Mouse (Mus musculus) midbrain, embryonic 11.5 days (tissue): ENCODE results near the gene Actrt2. TPM values are rescaled to one million over a fixed set of nuclear protein-coding genes. Genes with fewer than 3 reads are reported as not detected.

ENCODE experiments used
- ATAC-seq: fragments of 200-750 bp; cut with Nextera tagmentation; 2 replicates; pipeline ENCODE4 v1.8.0; 2017; ENCODE audit warnings: moderate TSS enrichment, moderate library complexity; ENCODE audit not compliant: low FRiP score
- DNase-seq: peaks from one replicate; pipeline ENCODE4 v3.0.0; 2015; ENCODE audit warnings: low spot score; ENCODE audit errors: missing footprints
- H3K27ac ChIP-seq: fragments of 300-500 bp; sonication (generic); 2 replicates; pipeline ENCODE4 v1.5.1; 2014; ENCODE audit warnings: low read depth, low read length
- H3K27me3 ChIP-seq: fragments of 300-500 bp; sonication (generic); 2 replicates; pipeline ENCODE4 v1.6.1; 2014; ENCODE audit warnings: mild to moderate bottlenecking, low read length, moderate library complexity, mixed read lengths; ENCODE audit not compliant: control insufficient read depth, insufficient read depth
- H3K36me3 ChIP-seq: fragments of 300-500 bp; sonication (generic); 2 replicates; pipeline ENCODE4 v1.6.1; 2014; ENCODE audit warnings: mild to moderate bottlenecking, low read length, moderate library complexity, mixed read lengths; ENCODE audit not compliant: control insufficient read depth, insufficient read depth
- H3K4me1 ChIP-seq: fragments of 300-500 bp; sonication (generic); 2 replicates; pipeline ENCODE4 v1.6.1; 2014; ENCODE audit warnings: low read length; ENCODE audit not compliant: control insufficient read depth, insufficient read depth
- H3K4me2 ChIP-seq: fragments of 300-500 bp; sonication (generic); 2 replicates; pipeline ENCODE4 v1.6.1; 2014; ENCODE audit warnings: mild to moderate bottlenecking, moderate library complexity
- H3K4me3 ChIP-seq: fragments of 300-500 bp; sonication (generic); 2 replicates; pipeline ENCODE4 v1.5.1; 2014; ENCODE audit warnings: low read depth, low read length
- H3K9ac ChIP-seq: fragments of 300-500 bp; sonication (generic); 2 replicates; pipeline ENCODE4 v1.6.1; 2014; ENCODE audit warnings: low read length
- H3K9me3 ChIP-seq: fragments of 300-500 bp; sonication (generic); 2 replicates; pipeline ENCODE4 v1.6.1; 2016; ENCODE audit warnings: low read length; ENCODE audit not compliant: control insufficient read depth
- WGBS: fragments of 180-500 bp; shearing (Covaris S2); extraction: QIAGEN DNeasy Blood & Tissue Kit; methylation state at CpG from one replicate; pipeline ENCODE4 v1.1.7; 2014; 5-methylcytosine and 5-hydroxymethylcytosine counted together
- polyA plus RNA-seq: library from polyadenylated mRNA; unstranded; fragments of >200 nt; fragmentation: Nextera tagmentation; extraction: Ambion mirVana; gene quantifications from 2 replicates; pipeline ENCODE4 v1.2.1, GENCODE M21; 2014

Actrt2 gene
- polyA plus RNA-seq, 1 experiment from 2014 or later: not detected

DNA sequence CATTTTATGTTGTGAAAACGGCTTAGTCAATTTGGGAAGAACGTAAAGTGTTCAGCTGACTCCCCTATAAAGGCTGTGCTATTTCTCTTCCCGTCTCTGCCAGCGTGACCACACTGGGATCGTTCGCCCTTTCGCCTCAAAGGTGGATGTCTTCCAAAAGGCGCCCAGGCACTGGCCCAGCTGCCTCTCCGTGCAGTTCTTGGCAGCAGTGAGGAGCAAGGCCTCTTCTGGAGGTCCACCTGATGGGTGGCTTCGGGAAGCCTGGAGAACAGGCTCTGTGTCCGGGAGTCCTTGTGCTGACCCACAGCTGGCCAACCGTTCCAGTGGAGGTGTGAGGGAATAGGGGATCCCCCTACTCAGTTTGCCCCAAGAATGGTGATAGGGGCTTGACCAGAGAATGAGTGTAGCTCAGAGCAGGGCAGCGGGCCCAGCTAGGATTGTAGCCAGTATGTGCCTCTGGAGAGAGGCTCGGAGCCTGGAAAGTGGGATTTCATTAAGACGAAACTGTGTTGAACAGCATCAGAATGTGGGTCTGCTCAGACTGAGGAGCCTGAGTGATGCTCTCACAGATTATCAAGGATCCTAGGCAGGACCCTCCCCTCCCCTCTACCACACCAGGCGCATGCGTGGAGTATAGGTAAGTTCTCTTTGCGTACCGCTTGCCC, 18.5 kb downstream of the Actrt2 start:
- H3K9me3 ChIP-seq: no peaks in the 10 kb centered on the region; the same call in 1 of the 2 replicates
- no peak overlapping the region for H3K27ac ChIP-seq
- 82% methylated on average over 19 of the region's 19 CpGs for WGBS
- no peak overlapping the region for H3K4me2 ChIP-seq
- no peaks in the 10 kb centered on the region for H3K36me3 ChIP-seq
- ATAC-seq (no peak), DNase-seq (no peak)
- peaks cover 6% of the 10 kb centered on the region; the same call in 1 of the 2 replicates for H3K4me1 ChIP-seq
- H3K9ac ChIP-seq: no peak overlapping the region
- H3K27me3 ChIP-seq: peaks cover 12% of the 10 kb centered on the region
- H3K4me3 ChIP-seq: no peak overlapping the region

DNA sequence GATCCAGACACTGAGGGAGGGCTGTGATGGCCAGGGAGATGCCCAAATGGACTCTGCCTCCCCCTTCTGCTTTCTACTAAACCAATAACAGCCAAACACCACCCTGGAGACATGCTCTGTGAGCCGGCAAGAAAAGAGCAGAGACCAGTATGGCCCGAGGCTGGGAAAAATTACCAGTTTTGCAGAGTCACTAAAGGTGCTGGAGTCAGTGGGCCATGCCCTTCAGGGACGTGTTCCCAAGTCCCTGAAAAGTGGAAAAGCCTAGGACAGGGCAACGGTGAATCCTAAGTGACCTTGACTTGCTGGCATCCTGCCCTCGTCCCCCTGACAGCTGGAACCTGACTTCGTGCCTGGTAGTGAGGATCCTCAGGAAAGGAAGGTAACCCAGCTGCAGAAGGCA, 25.2 kb downstream of the Actrt2 start:
- Histone ChIP-seq H3K9ac (no peak overlapping the region), H3K4me2 (no peak overlapping the region), H3K27me3 (peaks cover 75% of the 10 kb centered on the region), H3K27ac (no peak overlapping the region), H3K4me3 (no peak overlapping the region), H3K4me1 (peaks cover 10% of the 10 kb centered on the region), H3K36me3 (no peaks in the 10 kb centered on the region), H3K9me3 (no peaks in the 10 kb centered on the region; the same call in 1 of the 2 replicates)
- 2% methylated on average over 6 of the region's 6 CpGs for WGBS
- DNase-seq (peak; percentile 93), ATAC-seq (no peak)

DNA sequence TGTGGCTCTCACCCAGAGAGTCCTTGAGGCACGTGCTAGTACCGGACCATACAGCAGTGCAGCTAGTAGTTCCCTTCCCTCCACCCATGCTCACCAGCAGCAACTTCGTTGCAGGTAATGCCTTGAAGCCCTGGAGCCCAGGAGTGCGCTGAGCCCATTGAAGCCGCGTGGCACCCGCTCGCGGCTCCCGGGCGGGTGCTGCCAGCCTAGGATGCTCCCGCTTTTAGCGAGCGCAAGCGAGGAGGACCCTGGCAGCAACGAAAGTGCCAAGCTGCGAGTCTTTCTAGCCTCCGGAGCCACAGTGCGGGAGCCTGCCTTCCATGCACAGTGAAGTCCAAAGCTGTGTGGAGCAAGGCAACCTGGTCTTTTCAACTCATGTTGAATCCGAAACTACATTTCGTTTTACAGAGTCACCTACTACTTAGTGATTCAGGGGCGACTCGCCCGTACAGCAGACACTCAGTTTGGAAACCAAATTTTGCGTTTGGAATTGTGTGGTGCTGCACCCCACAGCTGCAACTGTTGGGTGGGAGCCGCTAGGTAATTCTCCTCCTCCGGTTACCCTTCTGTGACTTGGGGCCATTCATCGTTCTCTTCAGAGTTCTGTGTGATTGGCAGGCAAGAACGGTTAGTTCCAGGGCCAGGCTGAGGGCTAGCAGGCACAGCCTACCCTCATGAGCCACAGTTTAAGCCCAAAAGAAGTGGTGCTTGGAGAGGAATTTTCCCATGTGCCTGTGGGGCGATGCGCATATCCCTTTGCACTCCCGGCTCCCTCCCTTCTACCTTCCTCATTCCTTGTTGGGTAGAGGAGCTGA, 26.2 kb downstream of the Actrt2 start:
- Histone ChIP-seq H3K36me3 (no peaks in the 10 kb centered on the region), H3K4me2 (no peak overlapping the region), H3K4me3 (no peak overlapping the region), H3K27me3 (peaks cover 85% of the 10 kb centered on the region), H3K4me1 (peaks cover 18% of the 10 kb centered on the region), H3K9ac (no peak overlapping the region), H3K9me3 (no peaks in the 10 kb centered on the region), H3K27ac (no peak overlapping the region)
- ATAC-seq (no peak), DNase-seq (peak; percentile 95)
- whole genome bisulfite sequencing: 1% methylated on average over 32 of the region's 32 CpGs

DNA sequence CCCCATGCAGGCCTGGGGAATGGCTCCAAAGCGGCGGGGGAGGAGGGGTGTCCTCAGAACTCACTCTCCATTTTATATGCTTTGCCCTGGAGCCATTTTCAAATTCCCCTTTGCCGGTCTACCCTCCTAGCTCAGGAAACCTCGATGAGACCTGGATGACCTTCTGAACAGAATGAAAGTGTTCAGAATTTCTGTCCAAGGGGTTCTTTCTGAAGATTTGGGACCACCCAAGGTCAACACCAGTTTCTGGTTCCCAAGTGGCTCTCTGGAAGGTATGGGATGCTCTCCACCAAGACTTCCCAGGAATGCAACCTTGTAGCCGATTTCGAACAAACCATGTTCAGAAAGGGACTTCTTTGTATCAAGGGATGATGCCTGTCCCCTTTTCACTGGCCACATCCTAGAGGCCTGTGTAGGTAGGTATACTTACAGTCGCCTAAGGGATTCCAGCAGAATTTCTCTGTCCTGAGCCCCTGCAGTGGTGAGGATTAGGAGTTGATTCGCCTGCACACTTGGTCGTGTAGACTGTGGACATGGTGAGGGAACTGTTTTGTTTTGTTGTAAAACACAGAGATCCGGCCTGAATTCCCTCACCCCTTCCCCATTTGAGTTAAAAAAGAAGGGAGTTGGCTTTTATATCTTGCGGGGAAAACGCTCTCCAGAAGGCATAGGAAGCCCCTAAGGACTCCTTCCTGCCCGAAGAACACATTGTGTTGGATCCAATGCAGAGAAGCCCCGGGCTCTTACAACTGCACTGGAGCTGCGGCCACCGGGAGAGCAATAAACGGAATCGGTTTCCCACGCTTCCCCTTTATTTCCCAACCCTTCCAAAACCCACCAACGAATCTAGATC, 27.0 kb downstream of the Actrt2 start:
- no peak overlapping the region for H3K4me2 ChIP-seq
- H3K4me1 ChIP-seq: peaks cover 21% of the 10 kb centered on the region
- DNase-seq: peak; percentile 97
- H3K27ac ChIP-seq: no peak overlapping the region
- no peaks in the 10 kb centered on the region for H3K9me3 ChIP-seq
- ATAC-seq: no peak
- no peak overlapping the region for H3K9ac ChIP-seq
- 2% methylated on average over 20 of the region's 20 CpGs for WGBS
- peaks cover 89% of the 10 kb centered on the region for H3K27me3 ChIP-seq
- H3K36me3 ChIP-seq: no peaks in the 10 kb centered on the region
- H3K4me3 ChIP-seq: no peak overlapping the region

DNA sequence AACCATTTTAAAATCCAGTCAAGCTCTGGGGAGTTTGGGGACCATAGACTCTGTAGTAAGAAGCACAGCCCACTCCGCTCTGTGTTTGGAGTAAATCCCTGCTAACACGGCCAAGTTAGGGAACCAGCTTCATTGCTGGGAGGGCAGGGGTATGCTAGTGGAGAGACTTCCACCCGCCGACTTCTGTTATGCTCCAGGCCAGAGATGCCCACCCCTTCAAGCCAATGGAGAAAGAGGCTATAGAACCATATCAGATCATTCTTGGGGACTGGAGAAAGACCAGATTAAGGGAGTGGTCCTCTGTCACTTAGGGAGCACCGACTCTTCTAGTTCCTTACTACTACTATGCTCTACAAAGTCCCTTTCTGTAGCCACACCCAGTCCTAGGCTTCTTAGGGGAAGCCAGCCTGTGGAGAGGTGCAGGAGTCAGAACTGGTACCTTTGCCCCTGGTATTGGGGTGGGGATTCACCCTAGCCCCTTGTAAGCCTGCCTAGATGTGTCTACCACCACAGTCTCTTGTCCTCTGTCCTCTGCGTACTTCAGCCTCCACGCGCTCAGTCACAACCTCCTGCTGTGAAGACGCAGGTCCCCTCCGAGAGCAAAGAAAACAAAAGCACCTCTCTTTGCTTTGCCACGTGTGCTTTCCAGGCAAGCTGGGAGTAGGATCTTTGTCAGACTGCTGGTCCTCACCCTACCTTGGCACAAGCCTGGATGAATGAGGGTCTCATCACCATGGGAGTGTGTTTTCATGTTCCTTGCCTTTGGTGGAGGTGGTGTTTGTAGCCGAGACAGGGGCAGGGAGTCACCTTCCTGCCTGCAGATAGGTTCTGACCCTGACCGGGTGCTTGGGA, 27.9 kb downstream of the Actrt2 start:
- H3K4me3 ChIP-seq: no peak overlapping the region
- DNase-seq: peak; percentile 95
- H3K4me1 ChIP-seq: peaks cover 28% of the 10 kb centered on the region
- H3K9me3 ChIP-seq: no peaks in the 10 kb centered on the region
- H3K4me2 ChIP-seq: no peak overlapping the region
- 5% methylated on average over 13 of the region's 13 CpGs for WGBS
- peaks cover 91% of the 10 kb centered on the region for H3K27me3 ChIP-seq
- no peak overlapping the region for H3K27ac ChIP-seq
- ATAC-seq: no peak
- H3K9ac ChIP-seq: no peak overlapping the region
- no peaks in the 10 kb centered on the region for H3K36me3 ChIP-seq

DNA sequence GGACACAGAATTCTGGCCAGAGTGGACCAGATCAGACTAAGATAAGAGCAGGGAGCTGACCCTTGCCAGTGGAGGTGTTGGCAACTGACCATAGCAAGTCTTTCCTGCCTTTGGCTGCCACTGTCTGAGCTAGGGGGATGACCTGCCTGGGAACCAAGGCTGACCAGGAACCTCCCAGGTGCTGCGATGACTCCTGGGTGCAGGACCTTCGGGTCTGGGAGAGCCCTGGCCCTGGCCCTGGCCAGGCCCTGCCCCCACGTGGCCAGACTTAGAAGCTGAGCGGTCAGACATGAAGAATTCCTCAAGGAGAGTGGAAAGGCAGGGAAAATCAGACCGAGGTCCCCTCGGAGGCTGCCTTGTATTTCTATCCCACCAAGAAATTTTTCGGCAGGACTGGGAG, 28.5 kb downstream of the Actrt2 start:
- peaks cover 93% of the 10 kb centered on the region for H3K27me3 ChIP-seq
- H3K36me3 ChIP-seq: no peaks in the 10 kb centered on the region
- no peak overlapping the region; the same call in 1 of the 2 replicates for H3K4me2 ChIP-seq
- ATAC-seq (no peak), DNase-seq (peak; percentile 96)
- H3K9ac ChIP-seq: no peak overlapping the region
- peaks cover 34% of the 10 kb centered on the region for H3K4me1 ChIP-seq
- no peak overlapping the region for H3K4me3 ChIP-seq
- WGBS: 1% methylated on average over 7 of the region's 7 CpGs
- H3K27ac ChIP-seq: no peak overlapping the region
- H3K9me3 ChIP-seq: no peaks in the 10 kb centered on the region

DNA sequence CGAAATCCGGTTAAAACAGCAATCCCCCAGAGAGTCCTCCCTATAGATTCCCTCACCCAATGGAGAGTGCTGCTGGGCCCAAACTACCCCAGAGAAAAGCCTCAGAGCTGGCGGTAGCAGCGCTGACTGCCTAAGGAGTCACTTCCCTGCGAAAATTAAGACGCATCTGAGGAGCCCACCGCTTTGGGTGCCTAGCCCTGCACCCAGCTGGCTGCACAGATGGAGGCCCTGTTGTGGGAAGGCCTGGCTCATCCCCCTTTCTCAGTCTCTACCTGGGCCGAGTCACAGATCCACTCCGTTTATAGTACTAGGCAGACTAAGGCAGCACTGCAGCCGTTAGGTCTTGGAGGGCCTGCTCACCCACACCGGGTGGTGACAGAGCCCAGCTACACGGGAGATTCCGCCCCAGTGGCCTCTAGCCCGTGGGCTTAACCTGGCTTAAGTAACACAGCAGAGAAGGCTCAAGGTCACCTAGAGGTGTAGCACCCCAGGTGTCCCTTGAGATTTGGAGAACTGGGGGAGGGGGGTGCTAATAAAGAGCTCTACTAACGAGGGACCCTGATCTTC, 29.3 kb downstream of the Actrt2 start:
- Histone ChIP-seq H3K4me3 (peak overlapping the region; percentile 58), H3K27me3 (peaks cover 93% of the 10 kb centered on the region), H3K9ac (0 out of 2 replicates have a peak overlapping the region, but pooled peaks have one; percentile 20), H3K4me1 (peaks cover 34% of the 10 kb centered on the region), H3K4me2 (peak overlapping the region; percentile 90), H3K36me3 (no peaks in the 10 kb centered on the region), H3K27ac (no peak overlapping the region), H3K9me3 (no peaks in the 10 kb centered on the region)
- peak; percentile 95 for DNase-seq
- ATAC-seq: no peak
- 2% methylated on average over 15 of the region's 15 CpGs for WGBS
